8 mouse cellular contexts compared by ENCODE assay signal in the genomic region with DNA sequence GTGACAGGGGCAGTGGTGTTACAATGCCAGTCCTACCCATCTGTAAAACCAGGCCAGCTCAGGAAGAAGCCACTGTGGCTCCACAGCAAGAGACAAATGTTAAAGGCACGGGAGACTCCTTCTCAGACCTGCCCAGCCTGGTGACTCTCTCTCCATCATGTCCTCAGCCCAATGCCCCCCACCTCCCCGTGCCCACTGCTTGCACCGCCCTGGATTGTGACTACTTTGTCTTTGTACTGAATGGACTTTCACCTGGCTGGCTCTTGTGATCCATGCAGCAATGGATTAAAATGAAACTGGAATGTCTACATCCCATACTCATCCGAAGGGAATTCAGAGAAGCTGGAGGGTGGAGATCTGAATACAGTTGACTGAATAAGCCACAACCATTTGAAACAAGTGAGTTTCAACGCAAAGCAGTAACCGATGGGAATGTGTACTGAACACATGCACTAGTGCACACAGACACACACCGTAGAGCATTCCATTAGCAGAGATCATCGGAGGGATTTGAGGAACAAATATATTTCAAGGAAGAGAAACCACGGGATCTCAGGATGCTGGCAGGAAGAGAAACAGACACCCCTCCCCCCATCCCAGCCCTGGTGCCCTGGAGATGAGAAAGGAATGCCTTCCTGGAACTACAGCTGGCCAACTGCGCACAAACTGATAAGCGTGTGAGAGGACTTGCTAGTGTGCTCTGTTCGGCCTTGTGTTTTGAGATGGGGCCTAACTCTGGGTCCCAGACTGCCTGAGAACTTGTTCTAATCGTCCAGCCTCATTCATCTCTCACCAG. TPM values are rescaled to one million over a fixed set of nuclear protein-coding genes. Genes with fewer than 3 reads are reported as not detected.
DNase-seq lines count a peak whose midpoint lies in the region; ATAC-seq lines count a peak whose summit lies in the region.

No protein-coding gene starts in this region.

- H3K4me2 ChIP-seq in forebrain, embryonic 12.5 days, result no peak overlapping the region
- no peak overlapping the region for H3K4me2 ChIP-seq in forebrain, embryonic 14.5 days (ENCODE audit: low read length)
- no peak overlapping the region for H3K4me2 ChIP-seq in hindbrain, embryonic 14.5 days (replicated peaks)
- H3K4me2 ChIP-seq in midbrain, embryonic 14.5 days (ENCODE audit: low read length), result no peak overlapping the region

- no peak for DNase-seq in forebrain, embryonic 14.5 days (ENCODE audit: low spot score)
- DNase-seq in c-Kit-negative CD71-positive TER-119-positive erythroid progenitor cells, embryonic 14.5 days (ENCODE audit: low read depth, low spot score), result peak; percentile 81
- no peak for DNase-seq in hindbrain, embryonic 14.5 days (ENCODE audit: low spot score)
- peak; percentile 64 for DNase-seq in midbrain, embryonic 14.5 days
- DNase-seq in cerebellum, postnatal 4 days (ENCODE audit: low spot score in 2 of 2), result no peak
- no peak for DNase-seq in urinary bladder, adult 18-20 months (ENCODE audit: low spot score in 2 of 2)

- no peak for ATAC-seq in forebrain, embryonic 12.5 days (ENCODE audit: low FRiP score)
- no peak for ATAC-seq in forebrain, embryonic 14.5 days
- peak; percentile 55 for ATAC-seq in hindbrain, embryonic 14.5 days (ENCODE audit: low FRiP score)
- peak; percentile 60; the same call in 1 of the 2 replicates for ATAC-seq in midbrain, embryonic 14.5 days (ENCODE audit: low FRiP score, low TSS enrichment)
- ATAC-seq in activated CD4-positive, CD25-positive, alpha-beta regulatory T cell, adult 4 months, result no peak

- H3K27ac ChIP-seq in forebrain, embryonic 12.5 days, result peak overlapping the region; percentile 6; the same call in 1 of the 2 replicates
- no peak overlapping the region for H3K27ac ChIP-seq in forebrain, embryonic 14.5 days (ENCODE audit: low read depth, low read length)
- H3K27ac ChIP-seq in hindbrain, embryonic 14.5 days, result peak overlapping the region; percentile 26; the same call in 1 of the 2 replicates
- peak overlapping the region; percentile 49; the same call in 1 of the 2 replicates for H3K27ac ChIP-seq in midbrain, embryonic 14.5 days (replicated peaks; ENCODE audit: low read depth, low read length)

- H3K27me3 ChIP-seq in forebrain, embryonic 12.5 days, result no peaks in the 10 kb centered on the region
- H3K27me3 ChIP-seq in forebrain, embryonic 14.5 days (replicated peaks; ENCODE audit: control insufficient read depth, insufficient read depth, low read length), result no peaks in the 10 kb centered on the region
- H3K27me3 ChIP-seq in hindbrain, embryonic 14.5 days (ENCODE audit: control insufficient read depth, insufficient read depth, low read length), result no peaks in the 10 kb centered on the region
- no peaks in the 10 kb centered on the region for H3K27me3 ChIP-seq in midbrain, embryonic 14.5 days (ENCODE audit: control insufficient read depth, insufficient read depth, low read length)

- H3K36me3 ChIP-seq in forebrain, embryonic 12.5 days (replicated peaks), result no peaks in the 10 kb centered on the region
- H3K36me3 ChIP-seq in forebrain, embryonic 14.5 days (ENCODE audit: control insufficient read depth, insufficient read depth, low read length), result no peaks in the 10 kb centered on the region
- H3K36me3 ChIP-seq in hindbrain, embryonic 14.5 days (replicated peaks; ENCODE audit: control insufficient read depth, insufficient read depth), result no peaks in the 10 kb centered on the region
- no peaks in the 10 kb centered on the region for H3K36me3 ChIP-seq in midbrain, embryonic 14.5 days (ENCODE audit: control insufficient read depth, insufficient read depth, low read length)

- 62% methylated on average over 13 of the region's 13 CpGs for WGBS in forebrain, embryonic 12.5 days
- 57% methylated on average over 13 of the region's 13 CpGs for WGBS in forebrain, embryonic 14.5 days
- WGBS in hindbrain, embryonic 14.5 days, result 36% methylated on average over 13 of the region's 13 CpGs
- WGBS in midbrain, embryonic 14.5 days, result 21% methylated on average over 13 of the region's 13 CpGs

- H3K9me3 ChIP-seq in forebrain, embryonic 12.5 days, result no peaks in the 10 kb centered on the region
- H3K9me3 ChIP-seq in forebrain, embryonic 14.5 days (replicated peaks; ENCODE audit: control insufficient read depth, low read length), result no peaks in the 10 kb centered on the region
- H3K9me3 ChIP-seq in hindbrain, embryonic 14.5 days (ENCODE audit: control insufficient read depth, low read length), result no peaks in the 10 kb centered on the region
- H3K9me3 ChIP-seq in midbrain, embryonic 14.5 days (ENCODE audit: control insufficient read depth, low read length), result no peaks in the 10 kb centered on the region

- no peak overlapping the region for H3K9ac ChIP-seq in forebrain, embryonic 12.5 days
- no peak overlapping the region for H3K9ac ChIP-seq in forebrain, embryonic 14.5 days (ENCODE audit: low read length)
- H3K9ac ChIP-seq in hindbrain, embryonic 14.5 days, result no peak overlapping the region
- no peak overlapping the region for H3K9ac ChIP-seq in midbrain, embryonic 14.5 days (replicated peaks; ENCODE audit: low read length)

- peaks cover 22% of the 10 kb centered on the region for H3K4me1 ChIP-seq in forebrain, embryonic 12.5 days
- no peaks in the 10 kb centered on the region for H3K4me1 ChIP-seq in forebrain, embryonic 14.5 days (ENCODE audit: control insufficient read depth, insufficient read depth, low read length)
- peaks cover 10% of the 10 kb centered on the region for H3K4me1 ChIP-seq in hindbrain, embryonic 14.5 days (replicated peaks; ENCODE audit: control insufficient read depth, insufficient read depth, low read length)
- peaks cover 18% of the 10 kb centered on the region for H3K4me1 ChIP-seq in midbrain, embryonic 14.5 days (ENCODE audit: control insufficient read depth, insufficient read depth, low read length)

- H3K4me3 ChIP-seq in forebrain, embryonic 12.5 days (replicated peaks), result no peak overlapping the region
- no peak overlapping the region for H3K4me3 ChIP-seq in forebrain, embryonic 14.5 days (ENCODE audit: low read depth, low read length)
- no peak overlapping the region for H3K4me3 ChIP-seq in hindbrain, embryonic 14.5 days (replicated peaks; ENCODE audit: low read length)
- no peak overlapping the region for H3K4me3 ChIP-seq in midbrain, embryonic 14.5 days (replicated peaks; ENCODE audit: low read depth, low read length)

RNA-seq across cellular contexts. Expression of a gene that starts 17.6 kb away (rescaled TPM):
- polyA plus RNA-seq in forebrain, embryonic 12.5 days (2016; fragmentation: Nextera tagmentation; extraction: Ambion mirVana), result 2.7 and 3.7 TPM in 2 replicates
- polyA plus RNA-seq in forebrain, embryonic 14.5 days (2014; fragmentation: Nextera tagmentation; extraction: Ambion mirVana), result 1.8 TPM in 2 replicates
- 3.4 and 4.8 TPM in 2 replicates for polyA plus RNA-seq in hindbrain, embryonic 14.5 days (2014; fragmentation: Nextera tagmentation; extraction: Ambion mirVana)
- 4.7 and 7.4 TPM in 2 replicates for polyA plus RNA-seq in midbrain, embryonic 14.5 days (2014; fragmentation: Nextera tagmentation; extraction: Ambion mirVana)
- not detected for polyA plus RNA-seq in activated CD4-positive, CD25-positive, alpha-beta regulatory T cell, adult 4 months (2017; shearing (Covaris generic))

Comparison
In these comparisons a context has a peak if more than half of its experiments do, and no peak if none do; other contexts are left out.
1. ATAC-seq: peak in hindbrain, embryonic 14.5 days (single experiment) and midbrain, embryonic 14.5 days (single experiment); none in forebrain, embryonic 12.5 days (single experiment), forebrain, embryonic 14.5 days (single experiment) and activated CD4-positive, CD25-positive, alpha-beta regulatory T cell, adult 4 months (single experiment).
2. DNase-seq: peak in c-Kit-negative CD71-positive TER-119-positive erythroid progenitor cells, embryonic 14.5 days (single experiment) and midbrain, embryonic 14.5 days (single experiment); none in forebrain, embryonic 14.5 days (single experiment), hindbrain, embryonic 14.5 days (single experiment), cerebellum, postnatal 4 days (0 of 2) and urinary bladder, adult 18-20 months (0 of 2).